ENCODE assay signal across 23 mouse cellular contexts in the genomic region with DNA sequence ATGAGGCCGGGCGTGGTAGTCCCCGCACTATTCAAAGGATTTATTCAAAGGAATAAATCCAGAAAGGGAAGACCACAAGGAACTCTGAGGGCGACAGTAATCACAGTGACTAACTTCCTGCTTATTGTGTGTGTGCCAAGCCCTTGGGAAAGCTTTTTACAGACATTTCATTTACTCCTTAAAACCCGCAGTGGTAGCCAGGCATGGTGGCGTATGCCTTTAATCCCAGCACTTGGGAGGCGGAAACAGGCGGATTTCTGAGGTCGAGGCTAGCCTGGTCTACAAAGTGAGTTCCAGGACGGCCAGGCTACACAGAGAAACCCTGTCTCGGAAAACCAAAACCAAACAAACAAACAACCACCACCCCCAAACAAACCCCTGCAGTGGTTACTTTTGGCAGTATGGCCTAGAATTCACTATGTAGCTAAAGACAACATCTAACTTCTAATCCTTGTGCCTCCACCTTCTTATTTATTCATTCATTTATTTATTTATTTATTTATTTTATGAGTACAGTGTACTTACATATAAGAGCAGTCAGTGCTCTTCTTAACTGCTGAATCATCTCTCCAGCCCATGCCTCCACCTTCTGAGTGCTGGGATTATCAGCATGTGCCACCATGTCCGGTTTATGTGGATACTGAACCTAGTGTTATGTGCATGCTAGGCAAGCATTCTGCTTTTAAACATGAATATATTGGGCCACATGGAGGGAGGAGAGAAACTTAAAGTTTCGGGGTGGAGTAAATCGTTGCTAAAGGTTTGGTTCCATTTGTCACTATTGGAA.
A peak's percentile ranks its signal among the peaks of the same experiment; 100 is the strongest.
DNase-seq lines count a peak whose midpoint lies in the region; ATAC-seq lines count a peak whose summit lies in the region.
"Had no signal": no experiment of that assay in that cellular context is flagged by ENCODE, and none has a peak within 500 bp of the region (broad histone marks: within the 10 kb centered on the region; RNA-seq: fewer than 3 reads in every experiment).

No protein-coding gene starts in this region.

- intact Hi-C loops in gastrocnemius, postnatal 36 days (cut with DNase I): no loop called here

- peaks cover 45% of the 10 kb centered on the region for H3K4me1 ChIP-seq in hindbrain, embryonic 13.5 days (replicated peaks)
- H3K4me1 ChIP-seq in hindbrain, embryonic 10.5 days (replicated peaks): peaks cover 30% of the 10 kb centered on the region
- H3K4me1 ChIP-seq in liver, embryonic 12.5 days: peaks cover 44% of the 10 kb centered on the region
- peaks cover 8% of the 10 kb centered on the region for H3K4me1 ChIP-seq in intestine, embryonic 15.5 days (replicated peaks)

- no peaks in the 10 kb centered on the region for H3K27me3 ChIP-seq in hindbrain, embryonic 13.5 days
- H3K27me3 ChIP-seq in hindbrain, embryonic 10.5 days (ENCODE audit: insufficient read depth, poor library complexity, severe bottlenecking): no peaks in the 10 kb centered on the region
- no peaks in the 10 kb centered on the region for H3K27me3 ChIP-seq in liver, embryonic 12.5 days (replicated peaks)
- no peaks in the 10 kb centered on the region for H3K27me3 ChIP-seq in intestine, embryonic 15.5 days (replicated peaks)
- H3K27me3 ChIP-seq: midbrain, embryonic 15.5 days; neural tube, embryonic 15.5 days; stomach, embryonic 15.5 days had no signal

- no peak overlapping the region for H3K9ac ChIP-seq in hindbrain, embryonic 13.5 days
- H3K9ac ChIP-seq in liver, embryonic 12.5 days: no peak overlapping the region
- no peak overlapping the region for H3K9ac ChIP-seq in intestine, embryonic 15.5 days
- H3K9ac ChIP-seq: midbrain, embryonic 15.5 days; neural tube, embryonic 15.5 days; stomach, embryonic 15.5 days had no signal

- DNase-seq in hindbrain, embryonic 10.5 days (ENCODE audit: low spot score): no peak
- peak; percentile 45 for DNase-seq in c-Kit-positive CD71-positive TER-119-negative erythroid progenitor cells, embryonic 14.5 days (ENCODE audit: low read depth)
- no peak for DNase-seq in cerebellum, postnatal 25 days
- no peak for DNase-seq in gastrocnemius, postnatal 36 days
- DNase-seq: adrenal gland, postnatal 25 days; cerebellum, adult 9-11 months; gastrocnemius, postnatal 10 days; heart, adult 2 months; heart, postnatal 4 days; kidney, adult 18-20 months; kidney, postnatal 14 days; layer of hippocampus, postnatal 36 days; right cerebral cortex, postnatal 25 days; thymus, adult 2 months had no signal

- no peaks in the 10 kb centered on the region for H3K36me3 ChIP-seq in hindbrain, embryonic 13.5 days
- H3K36me3 ChIP-seq in hindbrain, embryonic 10.5 days: peaks cover 20% of the 10 kb centered on the region
- peaks cover 4% of the 10 kb centered on the region for H3K36me3 ChIP-seq in liver, embryonic 12.5 days
- no peaks in the 10 kb centered on the region for H3K36me3 ChIP-seq in intestine, embryonic 15.5 days
- H3K36me3 ChIP-seq: midbrain, embryonic 15.5 days; neural tube, embryonic 15.5 days; stomach, embryonic 15.5 days had no signal

- no peak overlapping the region for H3K4me3 ChIP-seq in hindbrain, embryonic 13.5 days
- no peak overlapping the region for H3K4me3 ChIP-seq in hindbrain, embryonic 10.5 days
- no peak overlapping the region for H3K4me3 ChIP-seq in liver, embryonic 12.5 days
- no peak overlapping the region for H3K4me3 ChIP-seq in intestine, embryonic 15.5 days (replicated peaks)
- H3K4me3 ChIP-seq: forebrain, embryonic 10.5 days; heart, adult 2 months; layer of hippocampus, adult 2 months; midbrain, embryonic 15.5 days; neural tube, embryonic 15.5 days; stomach, embryonic 15.5 days had no signal

- H3K4me2 ChIP-seq in hindbrain, embryonic 13.5 days: no peak overlapping the region
- H3K4me2 ChIP-seq in liver, embryonic 12.5 days: peak overlapping the region; percentile 8; the same call in 1 of the 2 replicates
- no peak overlapping the region for H3K4me2 ChIP-seq in intestine, embryonic 15.5 days (replicated peaks)
- H3K4me2 ChIP-seq: midbrain, embryonic 15.5 days; neural tube, embryonic 15.5 days; stomach, embryonic 15.5 days had no signal

- 93% methylated on average over 14 of the region's 14 CpGs for WGBS in hindbrain, embryonic 13.5 days
- WGBS in hindbrain, embryonic 10.5 days: 93% methylated on average over 14 of the region's 14 CpGs
- WGBS in liver, embryonic 12.5 days (ENCODE audit: insufficient replicate concordance): 73% methylated on average over 14 of the region's 14 CpGs
- 94% methylated on average over 14 of the region's 14 CpGs for WGBS in intestine, embryonic 15.5 days

- 0 out of 2 replicates have a peak overlapping the region, but pooled peaks have one; percentile 37 for H3K27ac ChIP-seq in hindbrain, embryonic 13.5 days
- no peak overlapping the region for H3K27ac ChIP-seq in hindbrain, embryonic 10.5 days
- H3K27ac ChIP-seq in liver, embryonic 12.5 days: peak overlapping the region; percentile 53; the same call in 1 of the 2 replicates
- no peak overlapping the region for H3K27ac ChIP-seq in intestine, embryonic 15.5 days
- H3K27ac ChIP-seq: forebrain, embryonic 10.5 days; heart, adult 2 months; layer of hippocampus, adult 2 months; midbrain, embryonic 15.5 days; neural tube, embryonic 15.5 days; stomach, embryonic 15.5 days had no signal

- H3K9me3 ChIP-seq in hindbrain, embryonic 13.5 days: no peaks in the 10 kb centered on the region
- no peaks in the 10 kb centered on the region for H3K9me3 ChIP-seq in hindbrain, embryonic 10.5 days
- H3K9me3 ChIP-seq in liver, embryonic 12.5 days (replicated peaks): no peaks in the 10 kb centered on the region
- H3K9me3 ChIP-seq in intestine, embryonic 15.5 days: no peaks in the 10 kb centered on the region
- H3K9me3 ChIP-seq: midbrain, embryonic 15.5 days; neural tube, embryonic 15.5 days; stomach, embryonic 15.5 days had no signal

- no peak for ATAC-seq in hindbrain, embryonic 13.5 days (ENCODE audit: low FRiP score)
- peak; percentile 74 for ATAC-seq in liver, embryonic 12.5 days
- peak; percentile 84 for ATAC-seq in megakaryocyte-erythroid progenitor cell, adult 5-6 weeks (replicated peaks; ENCODE audit: low FRiP score, low TSS enrichment, poor library complexity, severe bottlenecking)
- ATAC-seq in intestine, embryonic 15.5 days: no peak
- ATAC-seq: midbrain, embryonic 15.5 days had no signal

Comparison
In these comparisons a context has a peak if more than half of its experiments do, and no peak if none do; other contexts are left out.
1. H3K27ac ChIP-seq: peak in hindbrain, embryonic 13.5 days (single experiment) and liver, embryonic 12.5 days (single experiment); none in hindbrain, embryonic 10.5 days (single experiment) and intestine, embryonic 15.5 days (single experiment).
2. ATAC-seq: peak in liver, embryonic 12.5 days (single experiment) and megakaryocyte-erythroid progenitor cell, adult 5-6 weeks (single experiment); none in hindbrain, embryonic 13.5 days (single experiment) and intestine, embryonic 15.5 days (single experiment).